Mouse (Mus musculus) layer of hippocampus, adult 11-12 months (tissue): Measurements from ENCODE around the gene Gpd1.
"Not testable (repeated sequence)": the region's sequence is repeated elsewhere in the genome, so short reads cannot be mapped to it uniquely, and the experiment has no call there.

Experiments
- DNase-seq: peaks from one replicate; pipeline ENCODE4 v3.0.0; 2022; ENCODE audit warnings: low spot score

Gpd1 gene

GRCm38 (mm10) chr15:99701640-99701998, 15.7 kb upstream of the Gpd1 start:
- not testable (repeated sequence) for DNase-seq

GRCm38 (mm10) chr15:99701999-99702900, 15.1 kb upstream of the Gpd1 start, which contains the start of gene Smarcd1:
TSS of gene Smarcd1 (plus strand) at chr15:99702129.
- peak; percentile 94 for DNase-seq

- DNase-seq, result no peak
Observed at GRCm38 (mm10) chr15:99703104-99703503, 14.2 kb upstream of the Gpd1 start.

- no peak for DNase-seq
Observed at GRCm38 (mm10) chr15:99703676-99704040, 13.7 kb upstream of the Gpd1 start.

GRCm38 (mm10) chr15:99704041-99704681, 13.2 kb upstream of the Gpd1 start:
- DNase-seq, result no peak

GRCm38 (mm10) chr15:99704881-99705280, 12.4 kb upstream of the Gpd1 start:
- DNase-seq, result peak; percentile 55

GRCm38 (mm10) chr15:99705440-99706048, 11.8 kb upstream of the Gpd1 start, which contains the start of gene Gm17349:
TSS of gene Gm17349 (minus strand) at chr15:99705490.
- peak; percentile 76 for DNase-seq

- no peak for DNase-seq
Observed at GRCm38 (mm10) chr15:99708176-99708575, 9.1 kb upstream of the Gpd1 start.

- no peak for DNase-seq
Observed at GRCm38 (mm10) chr15:99710221-99711190, 6.8 kb upstream of the Gpd1 start.

- DNase-seq, result no peak
Observed at GRCm38 (mm10) chr15:99711491-99711890, 5.8 kb upstream of the Gpd1 start.

- no peak for DNase-seq
Observed at GRCm38 (mm10) chr15:99712666-99713559, 4.4 kb upstream of the Gpd1 start.

- no peak for DNase-seq
Observed at GRCm38 (mm10) chr15:99713569-99713968, 3.7 kb upstream of the Gpd1 start.

- DNase-seq, result no peak
Observed at GRCm38 (mm10) chr15:99714206-99714605, 3.1 kb upstream of the Gpd1 start.

- DNase-seq, result peak; percentile 89
Observed at GRCm38 (mm10) chr15:99714858-99715257, 2.5 kb upstream of the Gpd1 start.

- peak; percentile 85 for DNase-seq
Observed at GRCm38 (mm10) chr15:99715361-99715865, 1.9 kb upstream of the Gpd1 start.

- DNase-seq, result peak; percentile 54
Observed at GRCm38 (mm10) chr15:99715982-99716746, 1.2 kb upstream of the Gpd1 start.

- peak; percentile 58 for DNase-seq
Observed at GRCm38 (mm10) chr15:99716814-99717213, 501 bp upstream of the Gpd1 start.

GRCm38 (mm10) chr15:99718461-99719021, 1.2 kb downstream of the Gpd1 start:
- no peak for DNase-seq

GRCm38 (mm10) chr15:99719865-99720264, 2.5 kb downstream of the Gpd1 start:
- no peak for DNase-seq
